Comparison of ENCODE assay signal across 10 mouse cellular contexts in the genomic region with DNA sequence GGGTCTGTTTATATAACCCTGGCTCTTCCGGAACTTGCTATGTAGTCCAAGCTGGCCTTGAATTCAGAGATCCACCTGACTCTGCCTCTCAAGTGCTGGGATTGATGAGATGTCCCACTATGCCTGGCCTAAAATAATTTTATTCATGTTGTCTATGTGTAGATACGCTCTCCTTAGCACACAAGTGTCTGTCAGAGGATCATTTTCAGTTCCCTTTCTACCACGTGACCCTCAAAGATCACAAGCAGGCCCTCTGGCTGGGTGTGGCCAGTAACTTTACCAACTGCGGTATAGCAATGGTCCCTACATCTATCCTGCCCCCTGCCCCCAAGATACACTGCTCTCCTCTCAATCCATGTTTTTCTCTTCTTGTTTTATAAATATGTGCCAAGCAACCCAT. TPM values are rescaled to one million over a fixed set of nuclear protein-coding genes. Genes with fewer than 3 reads are reported as not detected.
DNase-seq lines count a peak whose midpoint lies in the region; ATAC-seq lines count a peak whose summit lies in the region.
"Had no signal": no experiment of that assay in that cellular context is flagged by ENCODE, and none has a peak within 500 bp of the region (broad histone marks: within the 10 kb centered on the region; RNA-seq: fewer than 3 reads in every experiment).

No protein-coding gene starts in this region.

- H3K36me3 ChIP-seq in heart, embryonic 11.5 days (ENCODE audit: control insufficient read depth, insufficient read depth, low read length), result no peaks in the 10 kb centered on the region
- no peaks in the 10 kb centered on the region for H3K36me3 ChIP-seq in limb, embryonic 10.5 days
- H3K36me3 ChIP-seq in hindbrain, embryonic 14.5 days (replicated peaks; ENCODE audit: control insufficient read depth, insufficient read depth), result no peaks in the 10 kb centered on the region
- H3K36me3 ChIP-seq: limb, embryonic 12.5 days had no signal

- DNase-seq in heart, adult 18-20 months, result peak; percentile 65 to 89
- peak; percentile 27 for DNase-seq in R1 (ENCODE audit: low read depth, low spot score)
- peak; percentile 89 for DNase-seq in layer of hippocampus, adult 9-11 months
- peak; percentile 57 for DNase-seq in naive thymus-derived CD4-positive, alpha-beta T cell, adult 2 months (ENCODE audit: low read depth)
- DNase-seq in limb, embryonic 10.5 days (ENCODE audit: low spot score), result no peak
- no peak for DNase-seq in ovary, postnatal 14 days (ENCODE audit: low spot score)
- DNase-seq in hindbrain, embryonic 14.5 days (ENCODE audit: low spot score), result no peak

- no peaks in the 10 kb centered on the region for H3K9me3 ChIP-seq in heart, embryonic 11.5 days (replicated peaks; ENCODE audit: control insufficient read depth, low read length)
- H3K9me3 ChIP-seq in limb, embryonic 10.5 days (replicated peaks), result no peaks in the 10 kb centered on the region
- H3K9me3 ChIP-seq in hindbrain, embryonic 14.5 days (ENCODE audit: control insufficient read depth, low read length), result no peaks in the 10 kb centered on the region
- H3K9me3 ChIP-seq: limb, embryonic 12.5 days had no signal

- 88% methylated on average over 4 of the region's 4 CpGs for WGBS in heart, embryonic 11.5 days (ENCODE audit: insufficient replicate concordance)
- WGBS in limb, embryonic 10.5 days, result 95% methylated on average over 4 of the region's 4 CpGs
- WGBS in hindbrain, embryonic 14.5 days, result 91% methylated on average over 4 of the region's 4 CpGs

- no peak overlapping the region for H3K4me3 ChIP-seq in heart, embryonic 11.5 days (ENCODE audit: low read depth, low read length)
- H3K4me3 ChIP-seq in limb, embryonic 10.5 days, result no peak overlapping the region
- no peak overlapping the region for H3K4me3 ChIP-seq in hindbrain, embryonic 14.5 days (replicated peaks; ENCODE audit: low read length)
- H3K4me3 ChIP-seq: limb, embryonic 12.5 days had no signal

- H3K27ac ChIP-seq in heart, embryonic 11.5 days (ENCODE audit: low read depth, low read length), result no peak overlapping the region
- H3K27ac ChIP-seq in limb, embryonic 10.5 days, result no peak overlapping the region
- H3K27ac ChIP-seq in hindbrain, embryonic 14.5 days, result no peak overlapping the region
- H3K27ac ChIP-seq: limb, embryonic 12.5 days had no signal

- H3K4me1 ChIP-seq in heart, embryonic 11.5 days (ENCODE audit: control insufficient read depth, insufficient read depth, low read length), result no peaks in the 10 kb centered on the region
- no peaks in the 10 kb centered on the region for H3K4me1 ChIP-seq in limb, embryonic 10.5 days
- H3K4me1 ChIP-seq in hindbrain, embryonic 14.5 days (replicated peaks; ENCODE audit: control insufficient read depth, insufficient read depth, low read length), result no peaks in the 10 kb centered on the region
- H3K4me1 ChIP-seq: limb, embryonic 12.5 days had no signal

- no peaks in the 10 kb centered on the region for H3K27me3 ChIP-seq in heart, embryonic 11.5 days (ENCODE audit: control insufficient read depth, insufficient read depth, low read length)
- H3K27me3 ChIP-seq in limb, embryonic 10.5 days (ENCODE audit: low read depth, poor library complexity, severe bottlenecking), result no peaks in the 10 kb centered on the region
- no peaks in the 10 kb centered on the region for H3K27me3 ChIP-seq in hindbrain, embryonic 14.5 days (ENCODE audit: control insufficient read depth, insufficient read depth, low read length)
- H3K27me3 ChIP-seq: limb, embryonic 12.5 days; Patski had no signal

- no peak overlapping the region for H3K4me2 ChIP-seq in heart, embryonic 11.5 days
- H3K4me2 ChIP-seq in hindbrain, embryonic 14.5 days (replicated peaks), result no peak overlapping the region
- H3K4me2 ChIP-seq: limb, embryonic 12.5 days had no signal

- no peak overlapping the region for H3K9ac ChIP-seq in heart, embryonic 11.5 days (ENCODE audit: low read depth, low read length)
- H3K9ac ChIP-seq in hindbrain, embryonic 14.5 days, result no peak overlapping the region
- H3K9ac ChIP-seq: limb, embryonic 12.5 days had no signal

- ATAC-seq in heart, embryonic 11.5 days (replicated peaks; ENCODE audit: insufficient number of reproducible peaks, low FRiP score, low TSS enrichment), result no peak
- ATAC-seq in hindbrain, embryonic 14.5 days (ENCODE audit: low FRiP score), result no peak
- ATAC-seq: Patski had no signal

RNA-seq across cellular contexts. Expression of a gene that starts 10.0 kb away (rescaled TPM):
- not detected for total RNA-seq in heart, adult 18-20 months (2021)
- 0.21 TPM in 1 of 2 replicates, not detected in the other for polyA plus RNA-seq in heart, embryonic 11.5 days (2014; fragmentation: Nextera tagmentation; extraction: Ambion mirVana)
- polyA plus RNA-seq in limb, embryonic 10.5 days (2016; fragmentation: Nextera tagmentation; extraction: Ambion mirVana), result 0.14 and 0.15 TPM in 2 replicates
- polyA plus RNA-seq in hindbrain, embryonic 14.5 days (2014; fragmentation: Nextera tagmentation; extraction: Ambion mirVana), result 0.56 and 0.85 TPM in 2 replicates

Comparison
In these comparisons a context has a peak if more than half of its experiments do, and no peak if none do; other contexts are left out.
1. DNase-seq: peak in heart, adult 18-20 months (2 of 2), R1 (single experiment), layer of hippocampus, adult 9-11 months (single experiment) and naive thymus-derived CD4-positive, alpha-beta T cell, adult 2 months (single experiment); none in limb, embryonic 10.5 days (single experiment), ovary, postnatal 14 days (single experiment) and hindbrain, embryonic 14.5 days (single experiment).